Mouse (Mus musculus) CD4-positive, CD25-positive, alpha-beta regulatory T cell, adult 4 months (primary cell): ENCODE measurements around the gene Vmn2r27. TPM values are rescaled to one million over a fixed set of nuclear protein-coding genes. Genes with fewer than 3 reads are reported as not detected.

Source experiments
- ATAC-seq: one replicate; pipeline ENCODE4 v1.8.0; 2017
- polyA plus RNA-seq, 2 experiments: library from polyadenylated mRNA; unstranded; fragments of 100-300 nt; shearing (Covaris generic); gene quantifications; one replicate each; pipeline ENCODE4 v1.2.1; 2017

The Vmn2r27 gene
- not detected for polyA plus RNA-seq

DNA sequence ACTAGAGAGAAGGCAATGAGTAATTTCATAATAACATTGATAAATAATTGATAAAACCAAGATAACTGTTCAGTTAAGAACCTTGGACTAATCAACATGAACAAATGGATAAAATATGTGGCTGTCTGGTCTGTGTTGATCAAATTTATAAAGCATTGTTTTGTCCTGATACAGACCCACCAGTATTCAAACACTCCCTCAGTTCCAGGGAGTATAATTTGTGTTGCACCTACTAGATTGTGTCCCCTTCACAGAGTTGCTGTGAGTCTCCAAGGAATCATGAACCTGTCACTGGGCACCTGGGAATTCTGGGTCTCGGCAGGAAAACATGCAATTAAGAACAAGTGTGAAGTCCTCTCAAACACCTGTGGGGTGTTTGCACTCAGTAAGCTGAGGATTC, at the start of gene Vmn2r27:
Vmn2r27 (minus strand) TSS at position 101 of the 400 bp plus-strand sequence.
- ATAC-seq = no peak

DNA sequence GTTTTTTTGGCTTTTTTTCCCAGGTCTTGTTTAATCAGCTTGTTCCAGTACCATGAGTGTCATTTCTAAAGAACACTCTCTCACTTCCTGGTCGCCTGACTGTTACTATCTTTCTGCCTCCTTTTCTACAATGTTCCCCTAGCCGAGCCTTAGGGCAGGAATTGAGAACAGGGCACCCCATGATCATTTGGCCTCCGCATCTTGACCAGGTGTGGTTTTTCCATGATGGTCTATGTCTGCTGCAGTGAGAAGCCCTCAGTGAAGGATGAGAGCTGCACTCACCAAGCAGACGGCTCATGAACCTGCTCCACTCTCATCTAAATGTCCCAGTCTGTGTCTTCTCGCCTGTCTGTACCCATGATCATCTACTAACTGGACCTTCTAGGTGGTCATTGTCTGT, 46.6 kb upstream of the Vmn2r27 start:
- ATAC-seq = no peak

GRCm38 (mm10) chr6:124277641-124278040, 46.0 kb upstream of the Vmn2r27 start:
- no peak for ATAC-seq

- no peak for ATAC-seq
These were observed 41.7 kb upstream of the Vmn2r27 start for GRCm38 (mm10) chr6:124273231-124273880.

- ATAC-seq = peak; percentile 75
These were observed 31.0 kb upstream of the Vmn2r27 start for GRCm38 (mm10) chr6:124262696-124263095.

GRCm38 (mm10) chr6:124260198-124260931, 28.7 kb upstream of the Vmn2r27 start:
- no peak for ATAC-seq

- no peak for ATAC-seq
These were observed 24.2 kb upstream of the Vmn2r27 start for GRCm38 (mm10) chr6:124255721-124256470.

- no peak for ATAC-seq
These were observed 29.5 kb downstream of the Vmn2r27 start for GRCm38 (mm10) chr6:124202116-124202515.

- ATAC-seq = no peak
These were observed 63.0 kb downstream of the Vmn2r27 start for GRCm38 (mm10) chr6:124168499-124169257.

DNA sequence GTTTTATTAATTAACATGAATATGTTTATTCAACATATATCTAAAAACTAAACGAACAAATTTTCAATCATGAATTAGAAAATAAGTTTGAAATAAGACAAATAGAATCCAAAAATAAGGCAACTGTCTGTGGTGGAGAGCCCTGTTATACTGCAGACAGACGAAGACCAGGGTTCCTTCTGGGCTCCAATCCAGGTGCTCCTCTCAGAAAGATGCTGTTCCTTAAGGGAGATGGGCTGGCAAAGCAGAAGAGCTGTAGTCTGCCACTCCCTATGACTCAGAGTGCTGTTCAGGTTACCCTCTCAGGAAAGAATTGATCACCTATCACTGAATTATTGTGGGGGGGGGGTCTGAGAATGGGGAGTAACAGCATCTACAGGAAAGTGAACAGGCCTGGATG, 65.1 kb downstream of the Vmn2r27 start:
- no peak for ATAC-seq

DNA sequence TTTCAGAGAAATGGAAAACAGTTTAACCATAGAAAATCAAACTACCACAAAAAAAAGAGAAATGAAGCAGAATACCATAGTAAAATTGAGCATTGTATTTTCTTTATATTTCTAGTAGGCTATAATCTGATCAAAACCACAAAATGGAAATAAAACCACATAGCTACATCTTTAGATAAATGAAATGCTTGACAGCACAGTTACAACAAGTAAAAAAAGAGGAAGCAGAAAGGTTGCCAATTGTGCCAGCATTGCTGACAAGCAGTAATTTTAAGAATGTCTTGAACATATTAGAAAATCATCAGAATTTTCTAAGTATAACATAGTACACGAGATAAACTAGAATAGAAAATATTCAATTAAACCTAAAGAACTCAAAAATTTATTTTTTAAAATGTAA, 81.8 kb downstream of the Vmn2r27 start:
- no peak for ATAC-seq

Other genes with a start within 250 kb of the Vmn2r27 start
- under 1 TPM in 1 of 2 experiments, not detected in 1; 0.08 TPM for gene Vmn2r26, start 207.3 kb downstream of the Vmn2r27 start, polyA plus RNA-seq
- gene Cd163, start 72.8 kb upstream of the Vmn2r27 start, polyA plus RNA-seq = under 1 TPM in 1 of 2 experiments, not detected in 1; 0.16 TPM
- gene Pex5, start 183.2 kb upstream of the Vmn2r27 start, polyA plus RNA-seq = 10 to 100 TPM in 1 of 2 experiments, 1 to 10 TPM in 1; 8.4 to 15.3 TPM
- gene Clstn3, start 232.9 kb upstream of the Vmn2r27 start, polyA plus RNA-seq = under 1 TPM in 1 of 2 experiments, not detected in 1; 0.13 TPM